Mouse (Mus musculus): Measurements from ENCODE around the gene Prr14. TPM values are rescaled to one million over a fixed set of nuclear protein-coding genes. Genes with fewer than 3 reads are reported as not detected.
A peak's percentile ranks its signal among the peaks of the same experiment; 100 is the strongest.
"Not testable (repeated sequence)": the region's sequence is repeated elsewhere in the genome, so short reads cannot be mapped to it uniquely, and the experiment has no call there.

Prr14 gene
- polyA plus RNA-seq, 1 experiment: 57.9 TPM

GRCm38 (mm10) chr7:127498407-127498806, 39.0 kb downstream of the Prr14 start:
- no peaks in the 10 kb centered on the region for H3K4me1 ChIP-seq (ENCODE audit: control insufficient read depth, insufficient read depth, low read length)
- no peaks in the 10 kb centered on the region for H3K27me3 ChIP-seq (ENCODE audit: control insufficient read depth, insufficient read depth, low read length)
- H3K4me3 ChIP-seq (replicated peaks; ENCODE audit: insufficient read depth, low read depth, low read length): no peak overlapping the region
- 40% methylated on average over 3 of the region's 3 CpGs for WGBS
- TF ChIP-seq CTCF (IDR thresholded peaks at IDR 0.05; ENCODE audit: borderline replicate concordance, insufficient read depth, low read depth, low read length) (peak; percentile 49; the same call in 1 of the 2 replicates), POLR2A (IDR thresholded peaks at IDR 0.05; ENCODE audit: borderline replicate concordance, insufficient read depth, low read length) (no peak)
- H3K27ac ChIP-seq (ENCODE audit: insufficient read depth, low read length): no peak overlapping the region
- peak in 1 of 2 experiments; percentile 43 for DNase-seq

GRCm38 (mm10) chr7:127508291-127508690, 48.9 kb downstream of the Prr14 start:
- Histone ChIP-seq H3K4me1 (ENCODE audit: control insufficient read depth, insufficient read depth, low read length) (no peaks in the 10 kb centered on the region), H3K4me3 (replicated peaks; ENCODE audit: insufficient read depth, low read depth, low read length) (no peak overlapping the region), H3K27ac (ENCODE audit: insufficient read depth, low read length) (no peak overlapping the region), H3K27me3 (ENCODE audit: control insufficient read depth, insufficient read depth, low read length) (no peaks in the 10 kb centered on the region)
- DNase-seq: no peak
- no peak for TF ChIP-seq POLR2A (IDR thresholded peaks at IDR 0.05; ENCODE audit: borderline replicate concordance, insufficient read depth, low read length)
- TF ChIP-seq CTCF (IDR thresholded peaks at IDR 0.05; ENCODE audit: borderline replicate concordance, insufficient read depth, low read depth, low read length): no peak
- WGBS: 96% methylated on average over 3 of the region's 3 CpGs

GRCm38 (mm10) chr7:127509830-127510229, 50.4 kb downstream of the Prr14 start:
- not testable (repeated sequence) for H3K4me3 ChIP-seq (replicated peaks; ENCODE audit: insufficient read depth, low read depth, low read length); H3K27me3 ChIP-seq (ENCODE audit: control insufficient read depth, insufficient read depth, low read length); H3K4me1 ChIP-seq (ENCODE audit: control insufficient read depth, insufficient read depth, low read length); DNase-seq; H3K27ac ChIP-seq (ENCODE audit: insufficient read depth, low read length)
- WGBS: 75% methylated on average over 4 of the region's 4 CpGs

GRCm38 (mm10) chr7:127511241-127511640, 51.8 kb downstream of the Prr14 start:
- TF ChIP-seq POLR2A (IDR thresholded peaks at IDR 0.05; ENCODE audit: borderline replicate concordance, insufficient read depth, low read length) (no peak), CTCF (IDR thresholded peaks at IDR 0.05; ENCODE audit: borderline replicate concordance, insufficient read depth, low read depth, low read length) (no peak)

GRCm38 (mm10) chr7:127511808-127512230, 52.4 kb downstream of the Prr14 start, which contains the start of gene Srcap:
TSS of gene Srcap (plus strand) at chr7:127511983.
- peak within 1 kb of the TSS; percentile 83 for H3K4me3 ChIP-seq (replicated peaks; ENCODE audit: insufficient read depth, low read depth, low read length)
- peak; percentile 95 to 97 for DNase-seq
- TF ChIP-seq CTCF (IDR thresholded peaks at IDR 0.05; ENCODE audit: borderline replicate concordance, insufficient read depth, low read depth, low read length): no peak
- TF ChIP-seq POLR2A (IDR thresholded peaks at IDR 0.05; ENCODE audit: borderline replicate concordance, insufficient read depth, low read length): peak; percentile 87
- H3K27ac ChIP-seq (ENCODE audit: insufficient read depth, low read length): peak within 1 kb of the TSS; percentile 94
- H3K4me1 ChIP-seq (ENCODE audit: control insufficient read depth, insufficient read depth, low read length): peaks cover 5% of the 10 kb centered on the region; the same call in 1 of the 2 replicates
- under 1% methylated on average over 37 of the region's 37 CpGs for WGBS
- H3K27me3 ChIP-seq (ENCODE audit: control insufficient read depth, insufficient read depth, low read length): no peaks in the 10 kb centered on the region

More at GRCm38 (mm10) chr7:127511241-127511640, 51.8 kb downstream of the Prr14 start:
- Histone ChIP-seq H3K27me3 (ENCODE audit: control insufficient read depth, insufficient read depth, low read length) (no peaks in the 10 kb centered on the region), H3K4me1 (ENCODE audit: control insufficient read depth, insufficient read depth, low read length) (peaks cover 5% of the 10 kb centered on the region; the same call in 1 of the 2 replicates), H3K4me3 (replicated peaks; ENCODE audit: insufficient read depth, low read depth, low read length) (peak overlapping the region; percentile 83), H3K27ac (ENCODE audit: insufficient read depth, low read length) (no peak overlapping the region)
- DNase-seq: peak; percentile 27 to 55
- WGBS: 15% methylated on average over 8 of the region's 8 CpGs

- peaks cover 5% of the 10 kb centered on the region; the same call in 1 of the 2 replicates for H3K4me1 ChIP-seq (ENCODE audit: control insufficient read depth, insufficient read depth, low read length)
- TF ChIP-seq POLR2A (IDR thresholded peaks at IDR 0.05; ENCODE audit: borderline replicate concordance, insufficient read depth, low read length) (no peak), CTCF (IDR thresholded peaks at IDR 0.05; ENCODE audit: borderline replicate concordance, insufficient read depth, low read depth, low read length) (no peak)
- H3K27ac ChIP-seq (ENCODE audit: insufficient read depth, low read length): peak overlapping the region; percentile 94
- peak; percentile 89 to 91 for DNase-seq
- no peaks in the 10 kb centered on the region for H3K27me3 ChIP-seq (ENCODE audit: control insufficient read depth, insufficient read depth, low read length)
- WGBS: under 1% methylated on average over 86 of the region's 93 CpGs
- peak overlapping the region; percentile 83 for H3K4me3 ChIP-seq (replicated peaks; ENCODE audit: insufficient read depth, low read depth, low read length)
These were observed 53.0 kb downstream of the Prr14 start for GRCm38 (mm10) chr7:127512231-127513015.

- WGBS: 31% methylated on average over 8 of the region's 8 CpGs
- DNase-seq: peak in 1 of 2 experiments; percentile 39
- TF ChIP-seq CTCF (IDR thresholded peaks at IDR 0.05; ENCODE audit: borderline replicate concordance, insufficient read depth, low read depth, low read length) (no peak), POLR2A (IDR thresholded peaks at IDR 0.05; ENCODE audit: borderline replicate concordance, insufficient read depth, low read length) (no peak)
These were observed 53.6 kb downstream of the Prr14 start for GRCm38 (mm10) chr7:127513016-127513390.

GRCm38 (mm10) chr7:127513781-127514180, 54.4 kb downstream of the Prr14 start:
- TF ChIP-seq CTCF (IDR thresholded peaks at IDR 0.05; ENCODE audit: borderline replicate concordance, insufficient read depth, low read depth, low read length): no peak
- no peak for TF ChIP-seq POLR2A (IDR thresholded peaks at IDR 0.05; ENCODE audit: borderline replicate concordance, insufficient read depth, low read length)
- Histone ChIP-seq H3K4me1 (ENCODE audit: control insufficient read depth, insufficient read depth, low read length) (peaks cover 5% of the 10 kb centered on the region; the same call in 1 of the 2 replicates), H3K27me3 (ENCODE audit: control insufficient read depth, insufficient read depth, low read length) (no peaks in the 10 kb centered on the region), H3K4me3 (replicated peaks; ENCODE audit: insufficient read depth, low read depth, low read length) (no peak overlapping the region), H3K27ac (ENCODE audit: insufficient read depth, low read length) (no peak overlapping the region)
- no peak for DNase-seq
- 54% methylated on average over 3 of the region's 3 CpGs for WGBS

More at GRCm38 (mm10) chr7:127513016-127513390, 53.6 kb downstream of the Prr14 start:
- H3K4me3 ChIP-seq (replicated peaks; ENCODE audit: insufficient read depth, low read depth, low read length): peak overlapping the region; percentile 83
- no peaks in the 10 kb centered on the region for H3K27me3 ChIP-seq (ENCODE audit: control insufficient read depth, insufficient read depth, low read length)
- H3K4me1 ChIP-seq (ENCODE audit: control insufficient read depth, insufficient read depth, low read length): peaks cover 5% of the 10 kb centered on the region; the same call in 1 of the 2 replicates
- no peak overlapping the region for H3K27ac ChIP-seq (ENCODE audit: insufficient read depth, low read length)

Measured in cerebellum, adult 2 months (tissue).